Mouse (Mus musculus) left cerebral cortex, adult 8-10 months (tissue): Measurements from ENCODE around the gene Rasl10a. TPM values are rescaled to one million over a fixed set of nuclear protein-coding genes. Genes with fewer than 3 reads are reported as not detected.

Experiments used
- DNase-seq, 2 experiments: peaks; one replicate each; pipeline ENCODE4 v3.0.0; 2022; ENCODE audit warnings: low spot score in 2 of 2
- total RNA-seq, 4 experiments: library from RNA; stranded (reverse); gene quantifications; 2 replicates each; pipeline ENCODE4 v1.2.4; 2022

Gene Rasl10a
- total RNA-seq, 4 experiments from 2014 or later: 49.0 to 60.5 (median 53.2) TPM

DNA sequence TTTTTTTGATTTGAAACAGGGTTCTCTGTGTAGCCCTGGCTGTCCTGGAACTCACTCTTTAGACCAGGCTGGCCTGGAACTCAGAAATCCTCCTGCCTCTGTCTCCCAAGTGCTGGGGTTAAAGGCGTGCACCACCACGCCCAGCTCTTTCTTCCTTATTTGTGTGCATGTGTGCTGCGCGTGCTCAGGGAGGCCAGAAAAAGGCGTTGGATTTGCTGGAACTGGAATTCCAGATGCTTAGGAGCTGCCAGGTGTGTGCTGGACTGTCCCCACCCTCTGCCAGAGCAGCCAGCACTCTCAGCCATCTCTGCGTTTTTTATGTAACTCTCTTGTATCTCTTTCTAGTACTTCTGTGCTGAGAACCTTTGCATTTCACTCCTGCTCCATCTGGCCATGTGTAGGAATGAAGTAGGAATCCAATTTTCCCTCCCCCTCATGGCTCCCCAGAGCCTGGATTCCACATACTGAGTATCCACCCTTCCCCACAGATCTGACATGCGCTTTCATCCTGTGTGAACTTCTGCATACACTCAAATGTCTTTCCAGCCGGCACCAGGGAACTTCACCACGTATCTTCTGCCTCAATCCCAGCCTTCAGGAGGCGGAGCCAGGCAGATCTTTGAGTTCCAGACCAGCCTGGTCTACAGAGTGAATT lies 5.6 kb upstream of the Rasl10a start:
- DNase-seq: peak in 1 of 2 experiments; percentile 86

DNA sequence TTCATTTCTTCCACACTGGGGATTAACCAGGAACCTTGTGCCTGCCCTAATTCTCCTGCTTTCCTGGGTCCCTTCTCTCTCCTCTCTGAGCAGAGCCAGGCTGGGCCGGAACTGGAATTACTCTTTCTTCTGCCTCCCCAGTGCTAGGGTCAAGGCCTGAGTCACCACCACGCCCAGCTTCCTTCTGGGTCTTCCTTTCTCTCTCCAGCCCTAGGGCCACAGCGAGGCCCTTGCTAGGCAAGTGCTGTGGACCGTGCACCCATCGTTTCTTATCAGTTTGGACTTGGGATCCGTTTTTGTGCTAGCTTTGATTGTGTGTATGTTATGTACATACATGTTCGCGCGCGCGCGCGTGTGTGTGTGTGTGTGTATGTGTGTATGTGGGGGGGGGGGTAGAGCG lies 3.8 kb upstream of the Rasl10a start:
- DNase-seq: no peak

DNA sequence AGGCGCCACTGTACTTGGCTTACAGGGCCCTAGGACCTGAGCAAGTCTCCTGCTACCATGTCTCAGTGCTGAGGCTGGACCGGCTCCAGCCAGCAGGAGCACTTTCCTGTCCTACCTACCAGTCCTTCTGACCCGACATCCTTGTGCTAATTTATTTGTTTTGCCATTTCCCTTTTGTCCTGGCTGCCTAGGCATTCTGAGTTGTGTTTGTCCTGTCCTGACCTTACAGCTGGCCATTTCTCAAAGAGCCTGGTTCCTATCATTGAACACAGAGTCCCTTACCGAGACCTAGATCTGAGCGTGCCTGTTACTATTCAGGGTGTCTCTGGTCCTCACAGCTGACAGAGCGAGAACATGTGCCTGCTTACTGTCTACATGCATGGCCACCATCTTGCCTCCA lies 3.1 kb upstream of the Rasl10a start:
- no peak for DNase-seq

DNA sequence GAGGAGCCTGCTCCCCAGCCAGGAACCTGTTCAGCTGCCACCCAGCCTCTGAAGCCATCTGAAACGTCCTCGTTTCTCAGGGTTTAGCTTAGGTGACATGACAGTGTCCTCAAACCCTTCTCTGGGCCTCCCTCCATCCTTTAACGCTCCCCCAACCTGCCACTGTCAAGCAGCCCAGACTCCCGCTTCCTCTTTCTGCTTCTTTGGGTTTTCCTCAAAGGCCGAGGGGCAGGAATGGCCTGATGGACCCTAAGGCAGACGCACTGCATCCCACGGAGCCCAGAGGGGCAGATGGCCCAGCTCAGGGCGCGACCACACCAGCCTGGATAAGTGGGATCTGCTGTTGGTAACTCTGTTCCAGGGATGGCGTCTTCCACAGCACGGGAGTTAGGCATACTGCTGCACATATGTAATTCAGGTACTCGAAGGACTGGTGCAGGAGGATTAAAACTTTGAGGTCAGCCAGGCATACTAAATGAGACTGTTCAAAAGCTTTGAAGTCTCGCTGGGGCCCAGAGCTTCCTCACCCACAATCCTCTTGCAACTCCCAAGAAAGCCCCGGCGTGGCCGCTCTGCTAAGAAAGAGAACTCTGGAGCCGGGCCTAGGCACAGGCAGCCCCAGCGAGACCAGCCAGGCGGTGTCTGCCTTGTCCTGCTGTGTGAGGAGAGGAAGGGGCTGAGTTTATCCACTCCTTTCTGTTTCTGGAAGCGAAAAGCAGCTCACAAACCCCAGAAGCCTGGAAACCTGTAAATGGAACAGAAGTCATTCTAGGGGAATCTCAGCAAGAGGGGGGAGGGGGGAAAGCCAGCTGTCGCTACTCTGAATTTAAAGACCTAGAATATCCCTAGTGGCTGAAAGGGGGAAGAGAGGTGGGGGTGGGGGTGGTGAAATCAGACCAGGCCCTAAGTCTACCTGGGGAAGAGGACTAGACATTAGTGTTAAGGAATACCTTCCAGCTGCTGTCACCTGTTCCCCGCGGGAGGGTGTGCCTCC lies 1.7 kb upstream of the Rasl10a start:
- DNase-seq: no peak

DNA sequence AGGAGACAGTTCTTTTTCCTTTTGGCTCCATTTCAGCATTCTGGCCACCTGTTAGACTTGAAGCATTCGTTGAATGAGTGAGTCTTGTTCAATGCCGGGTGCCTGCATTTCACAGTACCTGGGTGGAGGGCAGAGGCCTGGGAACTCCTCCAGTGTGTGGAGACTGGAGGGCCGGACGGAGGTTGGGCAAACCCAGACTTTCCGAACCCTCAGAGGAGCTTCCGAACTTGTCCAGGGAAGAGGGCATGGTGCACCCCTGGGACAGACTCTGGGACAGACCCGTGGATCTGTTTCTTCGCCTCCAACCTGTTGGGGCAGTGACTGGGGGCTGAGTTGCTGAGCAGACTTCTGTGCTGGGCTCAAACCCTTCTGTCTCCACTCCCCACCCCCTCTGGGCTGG lies 864 bp upstream of the Rasl10a start:
- DNase-seq: no peak

DNA sequence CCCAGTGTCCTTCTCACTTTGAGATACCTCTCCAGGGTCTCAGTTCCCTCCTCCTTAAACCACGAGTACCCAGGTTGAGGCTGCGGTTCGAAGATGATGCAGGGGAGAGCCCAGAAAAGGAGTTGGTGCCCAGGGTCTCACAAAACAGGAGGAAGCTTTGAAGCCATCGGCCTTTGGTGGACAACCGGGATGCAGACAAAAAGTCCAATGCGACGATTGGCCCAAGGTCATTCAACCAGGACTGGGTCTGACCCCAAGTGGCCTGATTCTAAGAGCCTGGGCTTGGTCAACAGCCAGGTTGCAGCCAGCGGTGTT lies 430 bp upstream of the Rasl10a start:
- no peak for DNase-seq

DNA sequence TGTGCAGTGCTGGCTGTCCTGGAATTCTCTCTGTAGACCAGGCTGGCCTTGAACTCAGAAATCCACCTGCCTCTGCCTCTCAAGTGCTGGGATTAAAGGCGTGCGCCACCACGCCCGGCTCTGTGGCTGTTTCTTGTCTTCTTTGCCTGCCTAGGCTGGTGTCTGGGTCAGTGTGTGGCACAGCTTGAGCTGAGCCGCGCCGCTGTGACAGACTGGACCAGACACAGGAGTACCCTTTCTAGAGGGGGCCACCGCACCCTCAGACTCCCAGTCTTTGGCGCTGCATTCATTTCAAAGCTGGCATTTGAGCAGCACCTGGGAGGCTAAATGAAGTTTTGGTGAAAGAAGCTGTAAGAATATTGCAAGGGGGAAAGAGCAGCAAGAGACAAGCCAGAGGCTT lies 855 bp downstream of the Rasl10a start:
- DNase-seq: peak in 1 of 2 experiments; percentile 22

DNA sequence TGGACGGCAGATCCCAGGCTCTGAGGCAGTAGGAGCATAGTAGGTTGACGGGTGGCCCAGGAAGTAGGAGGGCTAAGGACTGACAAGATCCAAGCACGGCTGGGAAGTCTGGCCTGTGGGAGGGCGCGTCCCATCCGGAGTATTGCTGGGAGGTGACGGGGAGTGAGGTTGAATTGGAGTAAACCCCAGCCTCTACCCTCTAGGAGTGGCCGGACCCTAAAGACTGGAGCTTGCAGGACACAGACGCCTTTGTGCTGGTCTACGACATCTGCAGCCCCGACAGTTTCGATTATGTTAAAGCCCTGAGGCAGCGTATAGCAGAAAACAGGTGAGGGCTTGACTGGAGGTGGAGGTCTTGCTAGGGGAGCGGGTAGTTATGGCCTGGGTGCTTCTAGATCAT lies 1.3 kb downstream of the Rasl10a start:
- DNase-seq: peak in 1 of 2 experiments; percentile 26

DNA sequence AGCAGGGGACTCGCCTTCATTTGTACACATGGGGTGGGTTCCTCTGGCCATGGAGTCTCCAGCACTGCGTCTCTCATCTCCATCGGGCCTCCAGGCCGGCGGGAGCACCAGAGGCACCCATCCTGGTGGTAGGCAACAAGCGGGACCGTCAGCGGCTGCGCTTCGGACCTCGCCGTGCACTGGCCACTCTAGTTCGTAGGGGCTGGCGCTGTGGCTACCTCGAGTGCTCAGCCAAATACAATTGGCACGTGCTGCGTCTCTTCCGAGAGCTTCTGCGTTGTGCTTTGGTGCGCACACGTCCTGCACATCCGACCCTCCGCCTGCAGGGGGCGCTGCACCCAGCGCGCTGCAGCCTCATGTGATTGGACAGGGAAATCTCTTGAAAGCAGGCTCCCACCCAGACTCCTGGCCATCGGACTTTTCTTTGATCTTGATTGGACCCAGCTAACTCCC lies 1.8 kb downstream of the Rasl10a start:
- DNase-seq: peak in 1 of 2 experiments; percentile 55

DNA sequence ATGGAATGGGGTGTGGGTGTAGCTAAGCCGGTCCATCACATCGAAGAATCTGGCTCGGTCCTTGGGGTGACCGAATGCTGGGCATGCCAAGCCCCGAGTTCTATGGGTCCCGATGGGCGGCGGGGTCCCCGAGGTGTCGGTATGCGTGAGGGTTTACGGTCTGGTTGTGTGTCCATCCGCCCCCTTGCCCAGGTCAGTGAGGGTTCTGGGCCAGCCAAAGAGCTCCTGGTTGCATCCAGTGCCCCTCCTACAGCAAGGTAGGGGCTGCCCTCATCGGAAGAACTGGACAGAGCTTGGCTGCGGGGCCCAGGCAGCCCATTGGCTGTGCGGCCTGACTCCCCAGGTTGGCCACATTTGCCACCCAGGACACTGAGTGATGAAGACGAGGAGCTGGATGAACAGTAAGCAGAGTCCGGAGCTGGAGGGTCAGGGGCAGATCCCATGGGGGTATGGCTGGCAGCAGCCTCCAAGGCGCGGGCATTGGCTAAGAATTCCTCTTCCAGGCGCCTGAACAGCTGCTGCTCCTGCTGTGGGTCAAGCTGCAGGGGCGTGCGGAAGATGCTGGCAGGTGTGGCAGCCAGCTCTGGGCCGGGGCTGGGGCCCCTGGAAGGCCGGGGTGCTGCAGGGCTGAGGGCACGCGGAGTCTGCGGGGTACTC lies 3.0 kb downstream of the Rasl10a start:
- peak in 1 of 2 experiments; percentile 40 for DNase-seq

DNA sequence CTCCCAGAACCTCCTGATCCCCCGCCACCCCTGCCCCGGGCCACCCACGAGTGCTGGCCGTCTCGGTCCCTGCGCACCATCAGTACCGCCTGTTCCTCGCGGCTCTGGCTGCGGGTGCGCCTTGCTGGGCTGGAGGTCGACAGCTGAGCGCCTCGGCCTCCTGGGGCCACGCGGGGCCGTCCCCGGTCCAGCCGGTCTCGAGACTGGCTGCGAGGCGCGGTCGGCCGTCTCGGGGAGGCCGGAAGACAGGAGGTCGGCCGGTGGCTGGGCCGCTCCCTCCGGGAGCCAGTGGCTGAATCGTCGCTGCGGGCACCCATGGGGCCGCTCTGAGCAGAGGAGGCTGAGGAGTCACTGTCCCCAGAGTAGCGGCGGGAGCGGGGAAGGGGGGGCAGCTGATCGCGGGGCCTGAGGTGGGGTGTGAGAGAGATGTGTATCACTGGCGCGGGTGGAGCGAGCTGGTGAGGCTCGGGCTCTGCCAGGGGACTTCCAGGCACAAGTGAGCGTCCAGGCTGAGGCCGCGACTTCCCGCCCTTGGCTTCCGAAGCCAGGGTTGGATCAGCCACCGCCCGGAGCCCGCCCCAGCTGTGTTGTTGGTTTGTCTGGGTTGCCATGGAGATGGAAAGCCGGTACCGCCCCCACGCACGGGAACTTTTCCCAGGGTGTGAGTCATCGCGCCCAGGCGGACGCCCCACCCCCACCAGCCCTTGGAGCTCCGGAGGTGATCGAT lies 3.6 kb downstream of the Rasl10a start:
- peak; percentile 95 for DNase-seq

DNA sequence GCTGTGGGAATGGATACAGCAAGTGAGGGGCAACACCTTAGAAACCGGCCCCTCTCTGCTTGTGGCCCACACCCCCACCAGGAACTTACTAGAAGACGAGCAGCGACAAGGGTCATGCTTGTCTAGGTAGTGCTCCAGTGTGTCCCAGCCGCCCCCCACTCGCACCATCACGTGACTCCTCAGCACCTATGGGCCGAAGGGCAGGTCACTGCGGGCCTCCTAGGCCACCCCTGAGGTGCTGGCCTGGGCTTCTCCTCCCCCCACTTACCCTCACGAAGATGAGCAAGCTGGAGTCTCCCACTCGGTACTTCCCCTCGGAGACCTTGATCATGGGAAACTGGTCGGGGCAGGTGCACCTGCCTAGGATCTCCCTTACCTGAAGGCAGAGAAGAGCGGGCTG lies 4.4 kb downstream of the Rasl10a start:
- DNase-seq: peak in 1 of 2 experiments; percentile 64

DNA sequence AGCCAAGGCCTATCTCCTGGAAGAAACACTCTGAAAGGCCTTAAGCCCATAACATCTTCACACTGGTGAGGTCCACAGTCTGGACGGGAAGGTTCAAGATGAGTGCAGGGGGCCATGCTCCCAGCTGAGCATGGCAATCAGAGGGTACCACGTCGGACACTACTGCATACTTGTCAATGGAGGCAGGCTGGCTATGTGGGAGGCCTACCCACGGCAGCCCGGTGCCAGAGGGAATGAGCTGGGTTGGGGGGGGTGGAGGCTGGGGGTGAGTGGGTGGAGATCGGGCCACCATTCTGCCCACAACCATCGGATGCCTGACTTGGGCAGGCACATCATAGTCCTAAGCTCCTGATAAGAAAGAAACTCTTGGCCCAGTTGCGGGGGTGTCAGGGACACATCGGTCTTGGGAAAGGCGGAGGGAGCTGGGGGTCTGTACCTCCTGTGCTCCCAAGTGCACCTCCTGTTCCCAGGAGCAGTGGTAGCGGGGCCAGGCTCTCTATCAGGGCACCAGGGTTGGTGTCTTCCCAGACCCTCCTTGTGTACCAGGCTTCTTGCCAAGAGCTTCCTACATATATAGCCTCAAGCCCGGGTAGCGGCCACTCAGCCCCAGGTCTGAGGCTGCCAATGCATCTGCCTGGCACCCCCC lies 5.1 kb downstream of the Rasl10a start:
- DNase-seq: peak in 1 of 2 experiments; percentile 29

DNA sequence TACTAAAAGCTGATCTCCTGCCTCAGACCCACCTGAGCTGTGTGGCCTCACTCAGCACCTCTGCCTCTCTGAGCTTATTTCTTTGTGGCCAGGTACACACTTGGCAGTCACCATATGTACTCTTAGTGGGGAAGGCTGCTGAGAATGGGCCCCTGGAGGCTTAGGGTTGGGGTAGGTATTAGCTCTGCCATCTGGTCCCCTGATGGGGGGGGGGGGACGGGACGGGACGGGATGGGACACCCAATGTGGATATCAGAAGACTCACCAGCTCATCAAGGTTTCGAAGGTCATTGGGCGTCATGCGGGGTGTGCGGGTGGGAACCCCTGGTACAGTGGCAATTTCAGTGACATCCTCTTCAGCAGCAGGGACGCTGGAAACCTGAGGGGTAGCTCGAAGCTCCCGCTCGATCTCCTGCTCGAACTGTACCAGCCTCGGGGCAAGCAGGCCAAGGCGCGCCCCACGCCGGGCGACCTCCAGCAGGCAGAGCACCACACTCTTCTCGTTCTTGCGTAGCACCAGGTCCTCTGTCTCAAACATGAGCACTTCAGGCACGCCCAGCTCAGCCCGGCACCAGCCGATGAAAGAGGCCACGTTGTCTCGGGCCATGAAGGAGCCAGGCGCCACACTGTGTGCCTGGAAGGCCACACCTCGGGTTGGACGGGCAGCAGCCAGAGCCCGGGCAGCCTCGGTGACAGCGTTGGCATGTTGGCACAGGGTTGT lies 5.8 kb downstream of the Rasl10a start:
- no peak for DNase-seq

DNA sequence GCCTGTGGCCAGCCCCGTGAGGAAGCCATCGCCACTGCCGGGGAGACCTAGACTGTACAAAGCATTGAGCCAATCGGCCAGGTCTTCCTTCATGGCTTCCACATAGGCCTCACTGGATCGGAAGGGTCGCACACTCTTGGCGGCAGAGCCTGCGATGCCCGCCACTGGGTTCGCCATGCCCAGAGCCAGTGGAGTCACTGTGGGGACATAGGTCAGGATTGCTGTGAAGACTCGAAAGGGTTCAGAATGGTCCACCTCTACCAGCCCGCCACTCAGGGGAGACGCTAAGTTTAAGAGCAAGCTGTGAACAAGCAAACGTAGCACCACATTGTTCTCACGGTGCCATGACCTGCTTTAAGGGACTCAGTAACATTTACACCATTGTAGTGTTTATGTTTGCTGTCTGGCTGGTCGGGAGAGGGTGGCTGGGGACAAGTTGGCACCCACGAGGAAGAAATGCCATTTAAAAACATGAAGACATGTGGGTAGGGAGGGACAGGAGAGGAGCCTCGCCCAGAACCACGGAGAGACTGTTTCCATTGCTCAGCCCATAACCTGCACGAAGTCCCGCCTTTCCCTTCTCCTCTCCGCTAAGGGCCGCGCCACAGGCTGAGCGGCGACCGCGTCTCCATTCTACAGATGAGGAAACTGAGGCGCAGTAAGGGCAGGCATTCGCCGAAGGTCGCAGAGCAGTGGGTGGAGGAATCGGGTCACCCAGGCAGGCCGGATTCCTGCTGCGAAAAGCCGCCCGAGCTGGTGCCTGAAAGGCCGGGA lies 6.5 kb downstream of the Rasl10a start:
- peak in 1 of 2 experiments; percentile 33 for DNase-seq

DNA sequence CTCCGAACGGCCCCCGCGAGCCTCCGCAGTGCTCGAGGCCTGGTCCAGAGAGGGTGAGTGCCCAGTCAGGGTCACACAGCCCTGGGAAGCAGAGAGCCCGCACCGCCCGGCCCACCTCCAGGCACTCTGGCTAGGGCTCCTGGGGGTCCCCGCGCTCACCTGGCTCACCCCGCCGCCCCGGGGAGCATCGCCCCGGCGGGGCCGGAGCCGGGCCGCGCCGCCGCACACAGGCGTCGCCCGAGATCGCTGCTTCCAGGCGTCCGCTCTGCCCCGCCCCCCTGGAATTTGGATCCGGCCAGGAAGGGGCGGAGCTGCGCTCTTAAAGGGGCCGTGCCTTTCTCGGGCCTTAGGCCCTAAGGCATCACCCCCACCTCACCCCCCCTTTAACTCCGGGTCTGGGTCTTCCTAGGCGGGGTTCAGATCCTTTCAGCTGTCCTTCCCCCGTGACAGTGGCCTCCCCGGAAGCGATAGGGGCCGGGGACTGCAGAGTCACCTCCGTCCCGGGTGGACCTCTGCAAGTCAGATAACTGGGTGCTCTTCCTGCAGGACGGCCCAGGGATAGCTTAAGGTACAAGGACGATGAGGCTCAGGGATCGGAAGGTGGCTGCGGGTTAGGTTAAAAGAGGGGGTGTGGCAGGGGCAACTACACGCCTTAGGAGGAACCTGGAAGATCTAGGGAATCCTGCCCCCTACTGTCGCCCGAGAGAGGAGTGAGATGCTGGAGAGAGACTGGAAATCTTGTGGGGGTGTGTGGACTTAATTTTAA lies 7.3 kb downstream of the Rasl10a start, which contains the start of gene Gas2l1:
Gas2l1 (minus strand) TSS at position 272 of the 766 bp plus-strand sequence.
- DNase-seq: peak; percentile 74 to 80

DNA sequence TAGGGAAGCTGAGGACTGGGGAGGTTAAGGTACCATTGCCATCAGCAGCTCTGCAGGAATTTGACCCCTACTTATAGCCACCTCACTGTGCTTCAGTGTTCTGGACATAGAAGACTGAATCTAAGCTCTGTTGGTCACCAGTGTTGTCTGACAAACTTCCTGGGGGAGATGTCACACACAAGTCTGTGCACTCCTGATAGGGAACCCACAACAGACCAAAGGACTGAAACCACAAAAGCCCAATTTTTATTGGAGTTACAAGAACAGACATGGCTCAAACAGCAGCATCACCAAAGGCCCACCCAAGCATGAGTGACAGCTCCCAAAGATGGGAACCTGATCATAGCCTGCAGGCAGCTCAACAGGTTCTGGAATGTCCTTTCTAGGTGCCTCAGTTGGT lies 9.1 kb downstream of the Rasl10a start:
- DNase-seq: no peak
